Mouse (Mus musculus): ENCODE measurements around the gene 1500011B03Rik. TPM values are rescaled to one million over a fixed set of nuclear protein-coding genes. Genes with fewer than 3 reads are reported as not detected.

Gene 1500011B03Rik
- 6.7 and 13.9 TPM in 2 replicates for polyA plus RNA-seq (2012; rRNA removed)

DNA sequence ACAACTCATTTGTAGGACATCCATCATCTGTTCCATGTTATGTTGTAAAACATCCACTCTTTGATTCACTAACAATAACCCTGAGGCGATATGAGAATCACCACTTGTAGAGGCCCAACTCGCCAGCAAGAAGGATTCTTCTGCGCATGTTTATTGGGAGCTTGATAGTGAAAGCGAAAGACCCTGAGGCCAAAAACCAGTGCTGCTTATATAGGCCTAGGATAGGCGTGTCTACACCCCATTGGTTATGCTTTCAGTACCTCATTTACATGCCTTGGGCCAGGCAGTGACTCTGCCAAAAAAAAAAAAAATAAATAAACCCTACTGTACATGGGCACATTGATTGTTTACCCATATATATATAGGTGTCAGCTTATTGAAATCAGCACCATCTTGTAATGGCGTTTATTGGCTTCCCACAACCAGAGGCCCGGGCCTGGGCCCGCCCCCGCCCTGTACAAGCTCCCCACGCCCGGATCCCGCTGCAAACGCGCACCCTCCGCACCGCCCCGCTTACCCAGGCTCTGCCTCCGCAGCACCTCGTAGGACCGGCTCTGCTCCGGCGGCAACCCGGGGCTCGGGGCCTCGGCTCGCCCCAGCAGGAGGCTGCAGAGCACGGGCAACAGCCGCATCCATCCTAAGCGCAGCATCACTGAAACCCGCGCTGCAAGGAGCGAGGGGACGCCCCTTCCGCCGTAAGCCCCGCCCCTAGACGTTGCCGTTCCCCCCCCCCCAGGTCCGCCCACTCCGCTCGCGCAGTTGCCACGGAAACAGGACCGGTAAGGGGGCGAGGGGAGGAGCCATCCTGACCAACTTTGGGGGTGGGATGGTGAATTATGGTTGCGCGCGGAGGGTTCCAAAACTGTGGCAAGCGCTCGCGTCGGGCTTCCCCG lies at the start of gene 1500011B03Rik:
Gene 1500011B03Rik (minus strand): TSS at position 673 of the 893 bp plus-strand sequence.

DNA sequence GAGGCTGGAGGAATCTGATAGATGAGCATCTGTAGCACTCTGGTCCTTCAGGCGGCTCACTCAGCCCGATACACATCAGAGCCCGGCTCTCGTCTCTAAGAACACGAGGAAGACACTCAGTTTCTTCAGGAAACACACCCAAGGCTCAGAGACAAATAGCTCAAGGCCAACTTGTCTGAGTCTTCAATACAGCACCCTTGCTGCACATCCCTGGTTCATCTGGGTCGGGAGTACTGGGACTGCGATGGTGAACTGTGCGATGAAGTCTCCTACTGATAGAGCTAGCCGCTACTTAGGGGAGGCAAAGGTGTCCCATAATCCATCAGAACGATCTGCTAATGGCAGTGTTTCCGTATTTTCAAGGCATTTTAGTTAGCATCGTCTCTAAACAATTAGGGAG lies 35.3 kb upstream of the 1500011B03Rik start, which contains the start of gene Gm9936:
Gene Gm9936 (minus strand): TSS at position 101 of the 400 bp plus-strand sequence.

GRCm38 (mm10) chr5:114853364-114853763 lies 30.1 kb upstream of the 1500011B03Rik start, which contains the start of gene 4930519G04Rik:
TSS of gene 4930519G04Rik (plus strand) at chr5:114853664.

GRCm38 (mm10) chr5:114775056-114775979 lies 48.0 kb downstream of the 1500011B03Rik start, which contains the start of gene Git2:
TSS of gene Git2 (minus strand) at chr5:114775517.

DNA sequence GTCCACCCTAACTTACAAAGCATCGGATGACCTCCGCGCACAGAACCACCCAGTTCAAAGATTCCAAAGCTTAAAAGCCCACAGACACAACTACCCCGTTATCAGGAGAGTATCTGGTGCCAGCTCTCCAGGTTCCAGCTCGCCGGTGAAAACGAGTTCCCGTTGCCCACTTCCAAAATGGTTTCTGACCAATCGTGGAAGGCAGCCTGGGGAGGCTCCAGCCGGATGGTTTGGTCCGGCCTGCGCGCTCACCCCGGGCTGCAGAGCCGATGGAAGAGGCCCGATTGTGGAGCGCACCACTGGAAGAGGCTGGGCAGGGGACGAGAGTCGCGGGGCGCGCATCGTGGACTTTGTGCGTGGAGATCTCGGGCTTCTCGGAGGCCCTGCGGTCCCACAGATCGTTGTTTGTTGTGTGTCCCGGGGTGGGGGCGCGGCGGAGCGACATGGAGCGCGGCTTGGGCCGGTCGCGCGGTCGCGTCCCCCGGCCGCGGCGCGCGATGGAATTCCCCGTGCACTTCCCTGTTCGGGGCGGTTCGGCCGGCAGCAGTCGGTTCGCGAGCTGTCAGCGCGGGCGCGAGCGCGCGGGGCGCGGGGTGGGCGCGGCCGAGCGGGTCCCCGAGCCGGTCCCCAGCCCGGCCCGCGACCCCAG lies 48.7 kb downstream of the 1500011B03Rik start, which contains the start of gene Ankrd13a:
Gene Ankrd13a (plus strand): TSS at position 275 of the 649 bp plus-strand sequence.

Other genes starting within 250 kb of the 1500011B03Rik start
- gene Trpv4, start 165.0 kb downstream of the 1500011B03Rik start, polyA plus RNA-seq (2012; rRNA removed): 5.7 and 5.9 TPM in 2 replicates
- gene Gltp, start 132.5 kb downstream of the 1500011B03Rik start, polyA plus RNA-seq (2012; rRNA removed): 221 and 237 TPM in 2 replicates
- 4.0 and 6.5 TPM in 2 replicates for gene Tchp, start 115.7 kb downstream of the 1500011B03Rik start, polyA plus RNA-seq (2012; rRNA removed)
- gene Ankrd13a, start 48.8 kb downstream of the 1500011B03Rik start, polyA plus RNA-seq (2012; rRNA removed): 26.9 and 34.6 TPM in 2 replicates
- 13.2 and 14.2 TPM in 2 replicates for gene Git2, start 48.0 kb downstream of the 1500011B03Rik start, polyA plus RNA-seq (2012; rRNA removed)
- gene 4930519G04Rik, start 30.2 kb upstream of the 1500011B03Rik start, polyA plus RNA-seq (2012; rRNA removed): not detected in 2 replicates
- not detected in 2 replicates for gene Gm9936, start 35.2 kb upstream of the 1500011B03Rik start, polyA plus RNA-seq (2012; rRNA removed)
- gene Oasl2, start 73.5 kb upstream of the 1500011B03Rik start, polyA plus RNA-seq (2012; rRNA removed): 2.3 and 3.3 TPM in 2 replicates
- gene Oasl1, start 99.8 kb upstream of the 1500011B03Rik start, polyA plus RNA-seq (2012; rRNA removed): 63.9 and 113 TPM in 2 replicates
- gene 2210016L21Rik, start 118.7 kb upstream of the 1500011B03Rik start, polyA plus RNA-seq (2012; rRNA removed): 10.2 and 13.8 TPM in 2 replicates
- 6.2 and 7.3 TPM in 2 replicates for gene Hnf1a, start 147.6 kb upstream of the 1500011B03Rik start, polyA plus RNA-seq (2012; rRNA removed)
- gene Sppl3, start 187.7 kb upstream of the 1500011B03Rik start, polyA plus RNA-seq (2012; rRNA removed): 44.3 and 46.2 TPM in 2 replicates